Mouse (Mus musculus) limb, embryonic 15.5 days (tissue): ENCODE data around the gene Coro2b. TPM values are rescaled to one million over a fixed set of nuclear protein-coding genes. Genes with fewer than 3 reads are reported as not detected.

Source experiments
- ATAC-seq: fragments of 200-750 bp; cut with Nextera tagmentation; 2 replicates; pipeline ENCODE4 v1.8.0; 2017; ENCODE audit warnings: low read depth, moderate TSS enrichment; ENCODE audit not compliant: insufficient number of reproducible peaks, low FRiP score, low TSS enrichment
- H3K27ac ChIP-seq: fragments of 300-500 bp; sonication (generic); 2 replicates; pipeline ENCODE4 v1.5.1; 2015; ENCODE audit warnings: moderate library complexity, mild to moderate bottlenecking, inconsistent platforms
- H3K27me3 ChIP-seq: fragments of 300-500 bp; sonication (generic); 2 replicates; pipeline ENCODE4 v1.6.1; 2015; ENCODE audit warnings: inconsistent platforms
- H3K36me3 ChIP-seq: fragments of 300-500 bp; sonication (generic); 2 replicates; pipeline ENCODE4 v1.6.1; 2015; ENCODE audit warnings: inconsistent platforms
- H3K4me1 ChIP-seq: fragments of 300-500 bp; sonication (generic); 2 replicates; pipeline ENCODE4 v1.6.1; 2015; ENCODE audit warnings: inconsistent platforms
- H3K4me2 ChIP-seq: fragments of 300-500 bp; sonication (generic); 2 replicates; pipeline ENCODE4 v1.6.1; 2015; ENCODE audit warnings: mild to moderate bottlenecking, inconsistent platforms
- H3K4me3 ChIP-seq: fragments of 300-500 bp; sonication (generic); 2 replicates; pipeline ENCODE4 v1.5.1; 2015; ENCODE audit warnings: mild to moderate bottlenecking, inconsistent platforms
- H3K9ac ChIP-seq: fragments of 300-500 bp; sonication (generic); 2 replicates; pipeline ENCODE4 v1.6.1; 2015; ENCODE audit warnings: inconsistent platforms
- H3K9me3 ChIP-seq: fragments of 300-500 bp; sonication (generic); 2 replicates; pipeline ENCODE4 v1.6.1; 2016; ENCODE audit warnings: inconsistent platforms
- WGBS: fragments of 180-500 bp; shearing (Covaris S2); methylation state at CpG from one replicate; pipeline ENCODE4 v1.1.7; 2015; 5-methylcytosine and 5-hydroxymethylcytosine counted together
- polyA plus RNA-seq: library from polyadenylated mRNA; unstranded; fragments of >200 nt; fragmentation: Nextera tagmentation; extraction: Ambion mirVana; gene quantifications from 2 replicates; pipeline ENCODE4 v1.2.1, GENCODE M21; 2015

Gene Coro2b
- polyA plus RNA-seq, 1 experiment from 2014 or later: 9.4 TPM

- Histone ChIP-seq H3K9me3 (no peaks in the 10 kb centered on the region), H3K27me3 (no peaks in the 10 kb centered on the region), H3K4me2 (no peak overlapping the region), H3K27ac (no peak overlapping the region), H3K4me1 (peaks cover 2% of the 10 kb centered on the region; the same call in 1 of the 2 replicates), H3K36me3 (no peaks in the 10 kb centered on the region), H3K9ac (no peak overlapping the region), H3K4me3 (no peak overlapping the region)
- WGBS: 53% methylated on average over 11 of the region's 11 CpGs
- ATAC-seq: no peak
These were observed 136.2 kb downstream of the Coro2b start for GRCm38 (mm10) chr9:62400531-62401170.

- no peak overlapping the region for H3K4me2 ChIP-seq
- H3K9me3 ChIP-seq: no peaks in the 10 kb centered on the region
- no peak overlapping the region for H3K27ac ChIP-seq
- no peaks in the 10 kb centered on the region for H3K4me1 ChIP-seq
- no peaks in the 10 kb centered on the region for H3K27me3 ChIP-seq
- no peak for ATAC-seq
- no peaks in the 10 kb centered on the region for H3K36me3 ChIP-seq
- no peak overlapping the region for H3K9ac ChIP-seq
- 59% methylated on average over 2 of the region's 2 CpGs for WGBS
- H3K4me3 ChIP-seq: no peak overlapping the region
These were observed 142.7 kb downstream of the Coro2b start for GRCm38 (mm10) chr9:62394163-62394562.

GRCm38 (mm10) chr9:62393531-62393930 lies 143.3 kb downstream of the Coro2b start:
- Histone ChIP-seq H3K4me3 (no peak overlapping the region), H3K27ac (no peak overlapping the region), H3K27me3 (no peaks in the 10 kb centered on the region), H3K36me3 (no peaks in the 10 kb centered on the region), H3K9me3 (no peaks in the 10 kb centered on the region), H3K9ac (no peak overlapping the region), H3K4me2 (no peak overlapping the region), H3K4me1 (no peaks in the 10 kb centered on the region)
- 73% methylated on average over 2 of the region's 2 CpGs for whole genome bisulfite sequencing
- ATAC-seq: no peak

GRCm38 (mm10) chr9:62389735-62390134 lies 147.1 kb downstream of the Coro2b start:
- WGBS: 43% methylated on average over 9 of the region's 9 CpGs
- H3K4me3 ChIP-seq: no peak overlapping the region

GRCm38 (mm10) chr9:62385727-62386518 lies 150.9 kb downstream of the Coro2b start:
- Histone ChIP-seq H3K4me2 (no peak overlapping the region), H3K36me3 (no peaks in the 10 kb centered on the region), H3K9me3 (no peaks in the 10 kb centered on the region), H3K4me3 (no peak overlapping the region), H3K9ac (no peak overlapping the region), H3K27me3 (no peaks in the 10 kb centered on the region), H3K27ac (no peak overlapping the region), H3K4me1 (no peaks in the 10 kb centered on the region)
- ATAC-seq: no peak
- 92% methylated on average over 4 of the region's 4 CpGs for WGBS

More at GRCm38 (mm10) chr9:62389735-62390134, 147.1 kb downstream of the Coro2b start:
- Histone ChIP-seq H3K27me3 (no peaks in the 10 kb centered on the region), H3K4me2 (no peak overlapping the region), H3K9me3 (no peaks in the 10 kb centered on the region), H3K4me1 (no peaks in the 10 kb centered on the region), H3K27ac (no peak overlapping the region), H3K9ac (no peak overlapping the region), H3K36me3 (no peaks in the 10 kb centered on the region)
- no peak for ATAC-seq

GRCm38 (mm10) chr9:62385062-62385461 lies 151.8 kb downstream of the Coro2b start:
- Histone ChIP-seq H3K36me3 (peaks cover 4% of the 10 kb centered on the region; the same call in 1 of the 2 replicates), H3K27me3 (no peaks in the 10 kb centered on the region), H3K9me3 (no peaks in the 10 kb centered on the region), H3K9ac (no peak overlapping the region), H3K4me1 (no peaks in the 10 kb centered on the region), H3K4me2 (no peak overlapping the region), H3K4me3 (no peak overlapping the region), H3K27ac (no peak overlapping the region)
- ATAC-seq: no peak
- WGBS: 84% methylated on average over 6 of the region's 6 CpGs

- Histone ChIP-seq H3K4me1 (no peaks in the 10 kb centered on the region), H3K9ac (no peak overlapping the region), H3K9me3 (no peaks in the 10 kb centered on the region), H3K27ac (no peak overlapping the region), H3K4me2 (no peak overlapping the region), H3K27me3 (no peaks in the 10 kb centered on the region), H3K4me3 (no peak overlapping the region), H3K36me3 (peaks cover 23% of the 10 kb centered on the region)
- ATAC-seq: no peak
- WGBS: 78% methylated on average over 10 of the region's 10 CpGs
These were observed 154.2 kb downstream of the Coro2b start for GRCm38 (mm10) chr9:62382519-62383084.

GRCm38 (mm10) chr9:62381402-62381913 lies 155.4 kb downstream of the Coro2b start:
- Histone ChIP-seq H3K4me1 (no peaks in the 10 kb centered on the region), H3K4me3 (no peak overlapping the region), H3K27ac (no peak overlapping the region), H3K4me2 (no peak overlapping the region), H3K27me3 (no peaks in the 10 kb centered on the region), H3K36me3 (peaks cover 35% of the 10 kb centered on the region), H3K9ac (no peak overlapping the region), H3K9me3 (no peaks in the 10 kb centered on the region)
- 60% methylated on average over 8 of the region's 8 CpGs for WGBS
- ATAC-seq: no peak

- H3K4me1 ChIP-seq: no peaks in the 10 kb centered on the region
- WGBS: 67% methylated on average over 5 of the region's 5 CpGs
- H3K36me3 ChIP-seq: peaks cover 46% of the 10 kb centered on the region
- no peaks in the 10 kb centered on the region for H3K9me3 ChIP-seq
- no peak overlapping the region for H3K27ac ChIP-seq
- no peak for ATAC-seq
- H3K4me2 ChIP-seq: no peak overlapping the region
- H3K4me3 ChIP-seq: no peak overlapping the region
- no peak overlapping the region for H3K9ac ChIP-seq
- H3K27me3 ChIP-seq: no peaks in the 10 kb centered on the region
These were observed 156.5 kb downstream of the Coro2b start for GRCm38 (mm10) chr9:62380351-62380750.

- 92% methylated on average over 10 of the region's 10 CpGs for WGBS
- no peak overlapping the region for H3K27ac ChIP-seq
- no peaks in the 10 kb centered on the region for H3K9me3 ChIP-seq
- H3K4me2 ChIP-seq: no peak overlapping the region
- no peak overlapping the region for H3K9ac ChIP-seq
- peaks cover 68% of the 10 kb centered on the region for H3K36me3 ChIP-seq
- H3K4me1 ChIP-seq: peaks cover 5% of the 10 kb centered on the region; the same call in 1 of the 2 replicates
- ATAC-seq: no peak
- no peaks in the 10 kb centered on the region for H3K27me3 ChIP-seq
- H3K4me3 ChIP-seq: no peak overlapping the region
These were observed 158.9 kb downstream of the Coro2b start for GRCm38 (mm10) chr9:62377897-62378296.

- WGBS: 75% methylated on average over 3 of the region's 3 CpGs
- Histone ChIP-seq H3K4me3 (no peak overlapping the region), H3K27me3 (no peaks in the 10 kb centered on the region), H3K9me3 (no peaks in the 10 kb centered on the region), H3K36me3 (peaks cover 64% of the 10 kb centered on the region), H3K4me2 (no peak overlapping the region), H3K27ac (no peak overlapping the region), H3K4me1 (peaks cover 25% of the 10 kb centered on the region), H3K9ac (no peak overlapping the region)
- ATAC-seq: no peak
These were observed 162.6 kb downstream of the Coro2b start for GRCm38 (mm10) chr9:62374276-62374675.
